Comparison of ENCODE assay signal across 1 mouse cellular context in the genomic region with DNA sequence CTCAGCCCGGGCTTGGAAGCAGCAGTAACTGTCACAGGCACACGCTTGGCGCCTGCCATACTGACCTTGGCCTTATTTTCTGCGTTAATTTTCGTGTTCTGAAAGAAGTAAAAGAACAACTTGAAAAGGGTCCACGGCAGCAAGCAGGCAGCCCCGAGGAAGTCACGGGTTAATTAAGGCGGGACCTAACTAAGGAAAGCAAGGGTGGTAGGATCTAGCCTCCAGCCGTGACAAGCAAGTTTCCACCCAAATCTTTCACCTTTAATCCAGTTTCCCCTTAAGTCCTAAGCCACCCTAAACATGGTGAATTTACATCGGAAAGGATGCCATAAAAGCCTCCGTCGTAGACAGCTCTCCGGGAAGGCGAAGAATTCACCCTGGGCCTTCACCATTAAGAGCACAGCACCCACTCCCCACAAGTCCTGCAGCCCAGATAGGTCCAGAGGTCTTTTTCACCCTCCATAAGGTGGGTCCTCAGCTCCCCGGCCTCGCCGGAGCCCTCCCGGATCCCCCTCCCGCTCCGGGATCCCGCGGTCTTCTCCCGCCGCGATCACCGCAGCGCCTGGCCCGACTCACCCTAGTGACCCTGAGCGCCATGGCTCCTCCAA.
TF ChIP-seq lines count a peak whose summit lies in the region.

No protein-coding gene starts in this region.

TF ChIP-seq in C2C12, 6 proteins besides CTCF, POLR2A, EP300 and RAD21:
- TF ChIP-seq MYOG (IDR thresholded peaks at IDR 0.05; ENCODE audit: control insufficient read depth, extremely low read depth, insufficient read length) (no peak), CEBPB (IDR thresholded peaks at IDR 0.05; ENCODE audit: low read depth) (no peak), FOSL1 (IDR thresholded peaks at IDR 0.05; ENCODE audit: insufficient read depth, low read length, poor library complexity, severe bottlenecking) (no peak), USF1 (IDR thresholded peaks at IDR 0.05; ENCODE audit: low read depth) (no peak), MYOD1 (IDR thresholded peaks at IDR 0.05; ENCODE audit: control insufficient read depth, insufficient read length, low read depth) (no peak), MAX (IDR thresholded peaks at IDR 0.05) (no peak)
